Mouse (Mus musculus) left cerebral cortex, adult 2 months (tissue): Measurements from ENCODE around the gene Elmo3. TPM values are rescaled to one million over a fixed set of nuclear protein-coding genes. Genes with fewer than 3 reads are reported as not detected.
A peak's percentile ranks its signal among the peaks of the same experiment; 100 is the strongest.
"Not testable (repeated sequence)": the region's sequence is repeated elsewhere in the genome, so short reads cannot be mapped to it uniquely, and the experiment has no call there.

Experiments used
- DNase-seq, 2 experiments: peaks; one replicate each; pipeline ENCODE4 v3.0.0; 2021 to 2022; ENCODE audit warnings: low spot score in 2 of 2, mixed read lengths in 1 of 2; ENCODE audit errors: extremely low spot score in 1 of 2
- H3K27ac ChIP-seq: fragments of 200-600 bp; 2 replicates; pipeline ENCODE4 v1.8.1; 2022
- H3K4me3 ChIP-seq: fragments of 200-600 bp; 2 replicates; pipeline ENCODE4 v1.8.1; 2022
- CTCF ChIP-seq: fragments of 200-600 bp; IDR thresholded peaks from 2 replicates; pipeline ENCODE4 v1.8.1; 2022; ENCODE audit warnings: antibody characterized with exemption, mild to moderate bottlenecking, moderate library complexity
- intact Hi-C: fragments of 180-260 bp; cut with DNase I; formaldehyde crosslinking; loops from one replicate; pipeline ENCODE4 v1.15.1; 2025
- total RNA-seq, 2 experiments: library from RNA; stranded (reverse); gene quantifications; 2 replicates each; pipeline ENCODE4 v1.2.3; 2021

The Elmo3 gene
- total RNA-seq, 2 experiments from 2014 or later = 1.4 to 1.9 TPM

GRCm38 (mm10) chr8:105280567-105280966 lies 24.8 kb upstream of the Elmo3 start:
- intact Hi-C loops = no loop called here
- no peak for TF ChIP-seq CTCF

DNA sequence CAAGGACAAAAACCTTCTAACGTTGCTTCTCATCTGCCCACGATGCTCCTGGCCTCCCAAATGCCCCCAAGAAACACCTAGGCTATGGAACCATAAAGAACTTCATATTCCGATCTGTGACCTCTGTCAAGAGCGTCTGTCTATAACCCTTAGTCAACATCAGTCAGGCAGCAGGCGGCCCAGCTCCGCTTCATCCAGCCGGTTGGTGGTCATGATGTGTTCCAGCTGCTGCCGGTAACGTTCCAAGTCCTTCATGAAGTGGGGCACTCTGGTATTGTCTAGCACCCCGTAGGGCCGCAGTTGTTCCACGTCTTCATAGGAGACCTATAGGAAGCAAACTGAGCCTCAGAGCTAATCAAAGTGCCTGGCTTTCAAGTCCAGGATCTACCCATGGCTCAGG lies 23.6 kb upstream of the Elmo3 start:
- intact Hi-C loops = no loop called here
- no peak for DNase-seq
- TF ChIP-seq CTCF = no peak
- Histone ChIP-seq H3K4me3 (no peak overlapping the region), H3K27ac (no peak overlapping the region)

More at GRCm38 (mm10) chr8:105280567-105280966, 24.8 kb upstream of the Elmo3 start:
- Histone ChIP-seq H3K27ac (no peak overlapping the region), H3K4me3 (no peak overlapping the region)
- DNase-seq = no peak

DNA sequence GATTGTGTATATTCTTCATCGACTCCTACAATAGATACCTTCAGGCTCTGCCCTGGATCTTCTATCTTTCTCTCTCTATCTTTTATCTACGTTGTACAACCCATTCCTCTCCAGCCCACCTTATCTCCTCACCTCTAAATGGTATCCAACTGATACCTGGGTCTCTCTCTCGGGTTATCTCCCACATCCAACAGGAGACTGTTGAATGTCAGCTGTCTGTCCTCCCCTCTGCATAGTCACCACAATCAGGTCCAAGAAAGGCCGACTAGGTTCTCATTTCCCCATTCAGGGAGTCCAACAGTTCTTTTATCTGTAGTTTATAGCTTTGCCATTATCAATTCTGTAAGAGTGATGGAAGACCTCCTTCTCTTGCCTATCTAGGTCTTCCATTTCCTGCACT lies 23.2 kb upstream of the Elmo3 start:
- Histone ChIP-seq H3K27ac (no peak overlapping the region), H3K4me3 (no peak overlapping the region)
- no peak for DNase-seq
- intact Hi-C loops = no loop called here
- no peak for TF ChIP-seq CTCF

DNA sequence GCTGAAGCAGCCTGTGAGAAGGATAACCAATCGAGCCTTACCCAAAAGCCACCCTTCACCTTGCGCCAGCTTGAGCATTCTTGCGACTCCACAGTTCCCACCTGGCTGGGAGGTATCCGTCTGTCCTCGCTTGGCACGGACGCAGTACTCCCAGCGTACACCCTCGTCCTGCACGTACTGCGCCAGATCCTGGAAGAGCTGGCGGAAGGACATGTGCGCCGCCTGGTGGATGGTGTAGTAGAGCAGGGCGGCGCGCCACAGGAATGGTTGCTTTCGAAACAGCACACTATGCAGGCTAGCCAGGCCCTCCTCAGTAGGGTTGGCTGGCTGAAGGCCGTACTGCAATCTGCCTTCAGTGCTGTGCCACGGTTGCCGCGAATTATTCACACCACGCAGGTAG lies 22.3 kb upstream of the Elmo3 start:
- intact Hi-C loops = no loop called here
- peak; percentile 63 for TF ChIP-seq CTCF
- Histone ChIP-seq H3K4me3 (no peak overlapping the region), H3K27ac (no peak overlapping the region)
- DNase-seq = no peak

DNA sequence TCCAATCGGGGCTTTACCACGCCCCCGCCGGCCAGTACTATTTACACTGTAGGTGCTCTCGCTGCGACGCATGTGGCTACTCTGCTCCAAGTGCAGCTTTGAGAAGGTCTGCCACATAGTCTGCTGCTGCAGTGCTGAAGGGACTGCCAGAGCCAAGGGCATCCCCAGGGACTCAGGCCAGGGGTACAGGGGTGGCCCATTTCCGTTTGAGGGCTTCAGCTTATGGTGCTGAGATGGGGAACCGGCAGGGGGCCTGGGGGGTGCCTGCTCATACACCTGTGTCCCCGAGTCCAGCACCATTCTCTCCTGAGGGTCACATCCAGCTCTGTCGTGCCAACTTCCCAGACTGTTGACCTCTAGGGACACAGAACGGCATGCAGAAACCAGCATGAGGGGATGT lies 19.9 kb upstream of the Elmo3 start:
- DNase-seq = no peak
- intact Hi-C loops = no loop called here
- no peak overlapping the region for H3K4me3 ChIP-seq
- no peak overlapping the region for H3K27ac ChIP-seq
- no peak for TF ChIP-seq CTCF

- no peak for DNase-seq
- no peak; the same call in 1 of the 2 replicates for TF ChIP-seq CTCF
- Histone ChIP-seq H3K4me3 (no peak overlapping the region), H3K27ac (no peak overlapping the region)
- intact Hi-C loops = no loop called here
Measured at GRCm38 (mm10) chr8:105286907-105287306, 18.5 kb upstream of the Elmo3 start.

- intact Hi-C loops = no loop called here
- no peak overlapping the region for H3K27ac ChIP-seq
- H3K4me3 ChIP-seq = peak overlapping the region; percentile 61
Measured at GRCm38 (mm10) chr8:105288231-105288630, 17.2 kb upstream of the Elmo3 start.

GRCm38 (mm10) chr8:105288958-105289732 lies 16.3 kb upstream of the Elmo3 start:
- Histone ChIP-seq H3K27ac (peak overlapping the region; percentile 86), H3K4me3 (peak overlapping the region; percentile 61)
- peak; percentile 94 to 95 for DNase-seq
- intact Hi-C loops = no loop called here
- no peak; the same call in none of the 2 replicates for TF ChIP-seq CTCF

More at GRCm38 (mm10) chr8:105288231-105288630, 17.2 kb upstream of the Elmo3 start:
- no peak for TF ChIP-seq CTCF
- DNase-seq = no peak

- Histone ChIP-seq H3K4me3 (peak within 1 kb of the TSS; percentile 61), H3K27ac (peak within 1 kb of the TSS; percentile 86)
- TF ChIP-seq CTCF = peak; percentile 48
- DNase-seq = no peak
- intact Hi-C loops = loop anchor here (2.0 kb wide), 1 partner anchor 635 kb away; no protein-coding TSS in a partner anchor
Measured at GRCm38 (mm10) chr8:105289805-105290460, 15.5 kb upstream of the Elmo3 start, which contains the start of gene 4931428F04Rik. 4931428F04Rik (minus strand) TSS chr8:105289864.

DNA sequence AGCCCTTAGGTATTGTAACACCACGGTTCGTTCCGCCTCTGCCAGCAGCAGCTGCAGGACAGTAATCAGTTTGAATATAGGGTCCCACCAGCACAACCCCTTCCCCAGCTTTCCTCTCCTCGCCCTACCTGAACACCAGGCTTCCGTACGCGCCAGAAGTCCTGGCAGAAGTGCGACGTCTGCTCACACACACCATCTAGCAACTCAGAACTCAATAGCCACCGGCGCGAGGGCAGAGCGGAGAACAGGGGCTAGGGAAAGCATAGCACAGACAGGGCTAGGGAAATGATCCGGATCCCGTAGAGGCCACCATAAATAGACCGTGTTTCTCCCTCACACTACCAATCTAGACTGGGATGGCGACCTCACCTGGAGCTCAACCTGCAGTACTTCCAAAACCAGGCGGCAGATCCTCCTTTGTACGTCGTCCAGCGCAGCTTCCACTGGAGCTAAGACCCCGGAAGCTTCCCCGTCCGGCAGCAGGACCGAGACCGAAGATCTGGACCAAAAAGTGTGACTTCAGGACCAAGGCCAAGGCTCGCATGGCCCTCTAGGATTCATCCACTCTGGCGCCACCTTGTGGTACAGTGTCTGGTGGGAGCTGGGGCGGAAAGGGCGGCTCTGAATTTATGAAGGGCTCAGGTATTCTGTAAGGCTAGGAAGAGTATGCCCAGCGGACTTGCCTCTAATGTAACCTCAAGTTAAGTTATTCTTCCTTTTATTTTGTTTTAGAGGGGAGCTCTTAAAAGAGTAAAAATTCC lies 14.7 kb upstream of the Elmo3 start:
- TF ChIP-seq CTCF = peak; percentile 89
- Histone ChIP-seq H3K27ac (no peak overlapping the region), H3K4me3 (peak overlapping the region; percentile 61; the same call in 1 of the 2 replicates)
- peak; percentile 76 to 79 for DNase-seq
- intact Hi-C loops = loop anchor here (2.0 kb wide), 1 partner anchor 636 kb away; no protein-coding TSS in a partner anchor

GRCm38 (mm10) chr8:105291364-105291763 lies 14.0 kb upstream of the Elmo3 start:
- intact Hi-C loops = loop anchor here (2.0 kb wide), 1 partner anchor 637 kb away; no protein-coding TSS in a partner anchor
- not testable (repeated sequence) for H3K27ac ChIP-seq, H3K4me3 ChIP-seq, DNase-seq
